Mouse (Mus musculus) E14TG2a.4 (cell line): ENCODE results near the gene Ankrd9.

ENCODE experiments used
- H3K27me3 ChIP-seq: 2 replicates; pipeline ENCODE4 v1.6.1; 2014; ENCODE audit warnings: low read length, control low read depth; ENCODE audit not compliant: insufficient read depth
- H3K36me3 ChIP-seq: 2 replicates; pipeline ENCODE4 v1.6.1; 2014; ENCODE audit warnings: low read length, control low read depth; ENCODE audit not compliant: insufficient read depth
- H3K4me1 ChIP-seq: replicated peaks from 2 replicates; pipeline ENCODE4 v1.6.1; 2014; ENCODE audit warnings: low read depth, low read length, control low read depth
- H3K4me3 ChIP-seq: replicated peaks from 2 replicates; pipeline ENCODE4 v1.5.1; 2014; ENCODE audit warnings: mild to moderate bottlenecking, low read length
- H3K9me3 ChIP-seq: 2 replicates; pipeline ENCODE4 v1.6.1; 2014; ENCODE audit warnings: low read length, control low read depth
- CTCF ChIP-seq: conservative IDR thresholded peaks from 2 replicates; pipeline ENCODE4 v1.5.1; 2014; ENCODE audit warnings: low read length
- NANOG ChIP-seq: IDR thresholded peaks from 2 replicates; pipeline ENCODE4 v1.6.1; 2014; ENCODE audit warnings: borderline replicate concordance, low read length, mixed read lengths
- POU5F1 ChIP-seq: IDR thresholded peaks from 2 replicates; pipeline ENCODE4 v1.6.1; 2014; ENCODE audit warnings: low read length, borderline replicate concordance

Gene Ankrd9

DNA sequence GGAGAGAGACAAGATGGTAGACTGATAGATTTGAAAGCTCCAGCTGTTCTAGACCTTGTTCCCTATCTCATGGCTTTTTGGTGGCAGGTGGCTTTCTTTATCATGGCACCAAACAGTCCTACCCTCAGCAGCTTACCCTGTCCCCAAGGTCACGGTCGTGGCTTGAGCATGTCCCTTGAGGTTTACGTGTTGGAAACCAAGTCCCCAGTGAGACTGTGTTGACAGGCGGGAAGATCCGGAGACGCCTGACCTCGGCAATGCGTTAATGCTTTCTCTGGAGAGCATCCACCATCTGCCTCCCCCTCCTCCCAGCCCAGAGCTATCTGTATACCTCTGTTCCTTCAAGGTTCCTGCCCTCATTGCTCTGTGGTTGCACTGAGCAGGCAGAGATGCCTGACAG lies 4.9 kb upstream of the Ankrd9 start:
- TF ChIP-seq CTCF (no peak), NANOG (no peak)
- peaks cover 39% of the 10 kb centered on the region for H3K4me1 ChIP-seq
- H3K4me3 ChIP-seq = no peak overlapping the region
- no peaks in the 10 kb centered on the region for H3K9me3 ChIP-seq
- H3K27me3 ChIP-seq = peaks cover 7% of the 10 kb centered on the region; the same call in 1 of the 2 replicates
- H3K36me3 ChIP-seq = no peaks in the 10 kb centered on the region

DNA sequence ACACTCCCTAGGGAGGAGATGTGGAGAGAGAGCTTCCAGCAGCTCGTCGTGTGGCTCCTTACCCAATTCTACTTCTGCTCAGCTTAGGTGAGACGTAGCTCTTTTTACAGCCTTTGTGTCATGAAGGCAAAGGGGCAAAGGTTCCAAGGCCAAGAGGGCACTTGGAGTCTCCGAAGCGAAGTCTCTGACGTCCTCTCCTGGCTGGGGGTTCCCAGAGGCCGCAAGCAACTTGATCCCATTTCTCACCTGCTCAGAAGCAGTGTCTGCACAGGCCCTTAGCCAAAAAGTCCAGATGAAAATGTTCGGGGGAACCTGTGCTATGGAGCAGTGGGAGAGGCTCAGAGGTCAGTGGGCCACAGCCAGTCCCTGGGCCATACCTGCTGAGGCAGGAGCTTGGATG lies 4.2 kb upstream of the Ankrd9 start:
- Histone ChIP-seq H3K4me1 (peaks cover 42% of the 10 kb centered on the region), H3K4me3 (no peak overlapping the region), H3K27me3 (peaks cover 7% of the 10 kb centered on the region; the same call in 1 of the 2 replicates), H3K9me3 (no peaks in the 10 kb centered on the region), H3K36me3 (no peaks in the 10 kb centered on the region)
- TF ChIP-seq CTCF (no peak), POU5F1 (no peak), NANOG (no peak)

DNA sequence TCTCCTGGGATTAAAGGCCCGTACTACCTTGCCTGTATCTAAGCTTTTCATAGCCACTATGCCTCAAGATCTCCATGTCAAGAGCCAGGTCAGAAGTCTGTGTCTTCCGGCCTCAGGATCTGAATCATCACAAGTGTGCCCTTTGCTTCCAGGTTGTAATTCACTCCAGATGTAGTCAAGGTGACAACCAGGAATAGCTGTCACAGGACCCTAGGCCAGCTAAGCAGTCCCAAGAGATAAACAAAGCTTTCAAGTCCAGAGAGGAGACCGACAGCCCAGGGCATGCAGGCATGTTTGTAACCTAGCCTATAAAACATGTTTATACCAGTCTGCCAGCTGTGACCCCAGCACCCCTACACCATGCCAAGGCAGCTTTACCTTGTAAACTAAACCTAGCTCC lies 2.9 kb upstream of the Ankrd9 start:
- Histone ChIP-seq H3K9me3 (no peaks in the 10 kb centered on the region), H3K27me3 (peaks cover 20% of the 10 kb centered on the region), H3K4me3 (no peak overlapping the region), H3K36me3 (peaks cover 7% of the 10 kb centered on the region), H3K4me1 (peaks cover 53% of the 10 kb centered on the region)
- TF ChIP-seq CTCF (no peak), NANOG (no peak)

DNA sequence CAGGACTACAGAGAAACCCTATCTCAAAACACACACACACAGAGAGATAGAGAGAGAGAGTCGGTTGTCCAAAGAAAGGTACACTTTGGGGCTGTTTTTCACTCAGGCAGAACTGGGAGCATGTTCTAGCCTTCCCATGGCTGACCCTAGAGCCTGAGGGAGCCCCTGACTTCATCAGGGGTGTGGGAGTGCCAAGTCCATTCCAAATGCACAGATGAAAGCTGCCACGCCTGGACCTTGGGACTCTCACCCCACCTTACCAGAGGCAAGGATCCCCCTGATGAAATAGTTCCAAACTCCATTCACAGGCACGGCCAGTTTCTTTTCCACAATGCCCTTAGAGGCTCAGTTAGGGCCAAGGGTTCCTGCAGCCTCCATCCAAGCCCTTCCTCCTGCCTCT lies 968 bp upstream of the Ankrd9 start:
- Histone ChIP-seq H3K4me3 (no peak overlapping the region), H3K4me1 (peaks cover 73% of the 10 kb centered on the region), H3K9me3 (no peaks in the 10 kb centered on the region), H3K36me3 (peaks cover 27% of the 10 kb centered on the region), H3K27me3 (peaks cover 28% of the 10 kb centered on the region)
- no peak for TF ChIP-seq NANOG
- no peak for TF ChIP-seq CTCF
- no peak for TF ChIP-seq POU5F1

DNA sequence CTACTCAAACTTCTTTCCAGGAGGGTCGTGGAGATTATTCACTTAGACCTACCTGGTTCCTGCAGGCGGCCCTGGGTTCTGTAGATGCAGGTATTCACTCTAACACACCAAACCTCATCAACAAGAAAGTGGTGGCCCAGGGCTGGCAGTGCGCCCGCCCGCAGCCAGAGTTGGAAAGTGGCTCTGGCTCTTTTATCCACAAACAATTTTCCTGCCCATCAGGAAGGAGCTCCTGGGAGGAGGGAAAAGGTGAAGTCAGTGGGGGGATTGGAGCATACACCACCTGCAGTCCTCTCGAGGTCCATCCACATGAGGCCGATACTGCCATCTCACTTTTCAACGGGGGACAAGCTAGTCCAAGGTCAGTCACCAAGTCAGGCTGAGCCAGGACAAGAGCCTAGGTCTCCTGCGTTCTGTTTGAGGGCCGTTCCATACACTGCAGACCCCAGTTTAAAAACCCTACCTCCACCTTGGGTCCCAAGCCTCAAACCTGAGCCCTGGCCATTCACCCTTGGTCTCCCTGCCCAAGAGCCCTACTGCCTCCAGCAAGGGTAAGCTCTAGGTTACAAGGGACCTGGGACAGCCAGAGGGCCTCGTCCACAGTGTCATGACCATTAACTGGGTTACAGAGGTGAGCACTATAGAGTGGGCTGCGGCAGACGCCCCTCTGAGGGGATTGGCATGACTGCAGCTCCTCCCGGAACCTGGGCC lies 789 bp downstream of the Ankrd9 start:
- Histone ChIP-seq H3K9me3 (no peaks in the 10 kb centered on the region), H3K4me1 (peaks cover 67% of the 10 kb centered on the region), H3K4me3 (peak overlapping the region; percentile 94), H3K27me3 (peaks cover 24% of the 10 kb centered on the region), H3K36me3 (peaks cover 44% of the 10 kb centered on the region)
- TF ChIP-seq CTCF (no peak), NANOG (no peak), POU5F1 (no peak)

DNA sequence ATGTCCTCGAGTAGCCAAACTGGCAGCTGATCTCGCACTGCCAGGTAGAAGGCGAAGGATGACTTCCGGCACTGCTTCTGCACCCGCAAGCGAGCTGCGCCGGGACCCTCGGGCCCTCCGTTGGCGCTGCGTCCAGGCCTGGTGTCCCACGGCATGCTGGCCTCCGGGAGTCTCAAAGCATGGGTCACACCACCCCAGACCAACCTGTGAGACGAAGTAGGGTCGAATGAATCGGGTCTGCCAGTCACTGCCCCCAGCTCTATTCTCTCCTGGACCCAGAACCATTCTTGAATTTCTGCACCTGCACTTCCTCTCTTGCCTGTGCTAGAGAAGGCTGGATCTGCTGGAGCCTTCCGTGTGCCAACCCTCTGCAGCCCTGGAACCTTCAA lies 1.5 kb downstream of the Ankrd9 start:
- peaks cover 24% of the 10 kb centered on the region for H3K27me3 ChIP-seq
- H3K4me1 ChIP-seq = peaks cover 64% of the 10 kb centered on the region
- peaks cover 50% of the 10 kb centered on the region for H3K36me3 ChIP-seq
- H3K9me3 ChIP-seq = no peaks in the 10 kb centered on the region
- TF ChIP-seq POU5F1 = no peak
- no peak for TF ChIP-seq NANOG
- TF ChIP-seq CTCF = no peak
- peak overlapping the region; percentile 94 for H3K4me3 ChIP-seq

DNA sequence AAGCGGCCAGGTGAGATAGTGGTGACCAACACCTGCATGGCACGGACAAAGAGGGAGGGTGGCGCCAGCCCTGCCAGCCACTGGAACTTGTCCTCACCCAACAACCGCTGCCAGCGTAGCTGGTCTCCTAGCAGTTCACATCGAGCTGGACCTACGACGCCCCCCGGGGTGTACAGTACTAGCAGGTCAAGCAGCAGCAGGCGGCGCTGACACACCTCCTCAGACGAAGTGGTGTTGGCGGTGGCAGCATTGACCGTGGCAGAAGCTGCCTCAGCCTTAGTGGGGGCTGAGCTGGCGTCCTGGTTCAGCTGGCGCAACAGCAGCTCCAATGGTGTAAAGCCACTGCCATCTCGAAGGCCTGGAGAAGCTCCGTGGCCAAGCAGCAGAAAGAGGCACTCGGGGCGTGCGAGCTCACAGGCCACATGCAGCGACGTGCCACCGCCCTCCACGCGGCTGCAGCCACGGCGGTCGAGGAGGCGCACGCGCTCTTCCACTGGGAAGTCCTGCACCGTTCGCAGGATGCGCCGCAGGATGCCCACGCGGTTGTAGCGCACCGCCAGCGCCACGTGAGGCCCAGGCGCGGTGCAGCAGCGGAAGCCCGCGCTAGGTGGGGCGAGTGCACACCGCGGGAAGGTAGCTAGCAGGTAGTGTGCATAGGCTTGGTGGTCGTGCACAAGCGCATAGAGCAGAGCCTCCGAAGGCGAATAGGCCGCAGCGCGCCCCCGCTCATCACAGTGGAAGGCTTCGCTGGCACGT lies 2.1 kb downstream of the Ankrd9 start:
- peaks cover 24% of the 10 kb centered on the region for H3K27me3 ChIP-seq
- H3K36me3 ChIP-seq = peaks cover 50% of the 10 kb centered on the region
- H3K4me3 ChIP-seq = peak overlapping the region; percentile 94
- H3K9me3 ChIP-seq = no peaks in the 10 kb centered on the region
- H3K4me1 ChIP-seq = peaks cover 65% of the 10 kb centered on the region
- TF ChIP-seq CTCF (no peak), POU5F1 (no peak), NANOG (no peak)

DNA sequence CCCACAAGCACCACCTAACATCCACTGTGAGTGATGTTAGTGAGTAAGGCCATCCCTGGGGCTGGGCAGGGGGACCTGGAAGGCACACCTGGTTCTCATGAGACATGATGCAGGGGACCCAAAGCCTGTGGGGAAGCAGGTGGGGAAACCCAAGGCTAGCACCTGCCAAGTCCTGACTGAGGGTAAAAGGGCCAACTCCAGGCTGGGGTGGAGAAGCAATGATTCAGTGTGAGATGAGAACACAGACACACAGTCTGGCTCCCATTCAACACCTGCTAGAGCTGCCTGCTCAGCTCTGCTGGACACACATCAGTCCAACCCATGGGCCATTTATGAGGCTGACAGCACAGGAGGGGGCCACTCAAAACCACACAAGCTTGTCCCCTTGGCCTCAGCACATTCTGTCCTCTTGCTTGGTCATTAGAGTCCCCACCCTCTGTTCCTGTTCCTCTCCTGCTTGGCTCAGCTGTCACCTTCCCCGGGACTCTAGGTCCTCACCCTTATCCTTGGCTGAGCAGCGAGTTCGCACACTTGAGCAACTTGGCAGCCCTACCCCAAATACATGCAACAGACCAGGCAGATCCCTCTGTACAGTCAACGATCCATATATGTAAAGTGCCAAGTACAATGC lies 2.9 kb downstream of the Ankrd9 start:
- Histone ChIP-seq H3K4me1 (peaks cover 65% of the 10 kb centered on the region), H3K36me3 (peaks cover 51% of the 10 kb centered on the region), H3K9me3 (no peaks in the 10 kb centered on the region), H3K27me3 (peaks cover 24% of the 10 kb centered on the region), H3K4me3 (no peak overlapping the region)
- TF ChIP-seq NANOG (no peak), CTCF (no peak), POU5F1 (no peak)
